Mouse (Mus musculus) gastrocnemius, adult 2 months (tissue): ENCODE measurements around the gene Zfp335. TPM values are rescaled to one million over a fixed set of nuclear protein-coding genes. Genes with fewer than 3 reads are reported as not detected.
"Not testable (repeated sequence)": the region's sequence is repeated elsewhere in the genome, so short reads cannot be mapped to it uniquely, and the experiment has no call there.

Experiments
- DNase-seq: peaks from one replicate; pipeline ENCODE4 v3.0.0; 2022
- H3K27ac ChIP-seq: fragments of 200-600 bp; 2 replicates; pipeline ENCODE4 v1.8.1; 2022; ENCODE audit warnings: mild to moderate bottlenecking
- H3K4me3 ChIP-seq: fragments of 200-600 bp; 2 replicates; pipeline ENCODE4 v1.8.1; 2022; ENCODE audit warnings: mild to moderate bottlenecking, moderate library complexity
- CTCF ChIP-seq: fragments of 200-600 bp; IDR thresholded peaks from 2 replicates; pipeline ENCODE4 v1.8.1; 2022; ENCODE audit warnings: antibody characterized with exemption, mild to moderate bottlenecking, moderate library complexity
- intact Hi-C: fragments of 180-260 bp; cut with DNase I; formaldehyde crosslinking; loops from one replicate; pipeline ENCODE4 v1.15.1; 2025
- total RNA-seq, 2 experiments: library from RNA; stranded (reverse); gene quantifications; 2 replicates each; pipeline ENCODE4 v1.2.3; 2021

Zfp335 gene
- total RNA-seq, 2 experiments from 2014 or later = 9.7 to 10.5 TPM

GRCm38 (mm10) chr2:164868491-164868890 is 43.1 kb downstream of the Zfp335 start:
- no peak overlapping the region for H3K4me3 ChIP-seq
- TF ChIP-seq CTCF = no peak
- H3K27ac ChIP-seq = 0 out of 2 replicates have a peak overlapping the region, but pooled peaks have one; percentile 72
- peak; percentile 20 for DNase-seq
- intact Hi-C loops = no loop called here

GRCm38 (mm10) chr2:164867566-164867965 is 44.0 kb downstream of the Zfp335 start:
- intact Hi-C loops = no loop called here
- peak; percentile 66 for TF ChIP-seq CTCF
- Histone ChIP-seq H3K27ac (peak overlapping the region; percentile 72), H3K4me3 (no peak overlapping the region)
- DNase-seq = peak; percentile 32

- H3K4me3 ChIP-seq = no peak overlapping the region
- peak; percentile 59 for DNase-seq
- peak overlapping the region; percentile 72 for H3K27ac ChIP-seq
- intact Hi-C loops = no loop called here
- TF ChIP-seq CTCF = no peak
Measured at GRCm38 (mm10) chr2:164866741-164867551, 44.6 kb downstream of the Zfp335 start.

GRCm38 (mm10) chr2:164864593-164864992 is 47.0 kb downstream of the Zfp335 start:
- Histone ChIP-seq H3K4me3 (no peak overlapping the region), H3K27ac (no peak overlapping the region)
- DNase-seq = peak; percentile 5
- intact Hi-C loops = no loop called here
- TF ChIP-seq CTCF = no peak

- H3K4me3 ChIP-seq, H3K27ac ChIP-seq, intact Hi-C loops: not testable (repeated sequence)
- DNase-seq = peak; percentile 7
Measured at GRCm38 (mm10) chr2:164863411-164863810, 48.1 kb downstream of the Zfp335 start.

- no peak for TF ChIP-seq CTCF
- intact Hi-C loops = no loop called here
- Histone ChIP-seq H3K4me3 (no peak overlapping the region; the same call in 1 of the 2 replicates), H3K27ac (peak overlapping the region; percentile 79)
- DNase-seq = peak; percentile 82
Measured at GRCm38 (mm10) chr2:164862179-164862861, 49.2 kb downstream of the Zfp335 start.

GRCm38 (mm10) chr2:164861094-164861493 is 50.5 kb downstream of the Zfp335 start:
- Histone ChIP-seq H3K27ac (peak overlapping the region; percentile 79), H3K4me3 (no peak overlapping the region)
- TF ChIP-seq CTCF = no peak
- peak; percentile 27 for DNase-seq
- intact Hi-C loops = no loop called here

- intact Hi-C loops = no loop called here
Measured at GRCm38 (mm10) chr2:164859640-164860432, 51.7 kb downstream of the Zfp335 start.

GRCm38 (mm10) chr2:164859155-164859554 is 52.4 kb downstream of the Zfp335 start:
- intact Hi-C loops = no loop called here
- Histone ChIP-seq H3K27ac (no peak overlapping the region), H3K4me3 (no peak overlapping the region)
- TF ChIP-seq CTCF = no peak
- DNase-seq = peak; percentile 4

More at GRCm38 (mm10) chr2:164859640-164860432, 51.7 kb downstream of the Zfp335 start:
- Histone ChIP-seq H3K27ac (no peak overlapping the region), H3K4me3 (no peak overlapping the region)
- peak; percentile 9 for DNase-seq
- TF ChIP-seq CTCF = no peak

- peak; percentile 19 for DNase-seq
Measured at GRCm38 (mm10) chr2:164857842-164858553, 53.6 kb downstream of the Zfp335 start.

GRCm38 (mm10) chr2:164857101-164857821 is 54.3 kb downstream of the Zfp335 start, which contains the start of gene Pltp:
Pltp (minus strand) TSS chr2:164857711.
- TF ChIP-seq CTCF = no peak
- DNase-seq = peak; percentile 68
- peak within 1 kb of the TSS; percentile 80 for H3K27ac ChIP-seq
- intact Hi-C loops = no loop called here
- peak within 1 kb of the TSS; percentile 83 for H3K4me3 ChIP-seq

More at GRCm38 (mm10) chr2:164857842-164858553, 53.6 kb downstream of the Zfp335 start:
- intact Hi-C loops = no loop called here
- TF ChIP-seq CTCF = no peak
- H3K4me3 ChIP-seq = peak overlapping the region; percentile 83
- peak overlapping the region; percentile 80 for H3K27ac ChIP-seq
